Mouse (Mus musculus) embryonic facial prominence, embryonic 13.5 days (tissue): ENCODE measurements at regions not wholly inside any gene's neighbourhood (a gene's known extent, or its start where the extent isn't known, plus 50 kb on each side); places are given as distances from the start of the nearest gene placed in this dataset.
"Not testable (repeated sequence)": the region's sequence is repeated elsewhere in the genome, so short reads cannot be mapped to it uniquely, and the experiment has no call there.

Experiments used
- ATAC-seq: fragments of 200-750 bp; cut with Nextera tagmentation; 2 replicates; pipeline ENCODE4 v1.8.0; 2017; ENCODE audit warnings: low read depth; ENCODE audit not compliant: insufficient number of reproducible peaks, insufficient read depth, low FRiP score, low TSS enrichment
- H3K27ac ChIP-seq: fragments of 300-500 bp; sonication (generic); 2 replicates; pipeline ENCODE4 v1.5.1; 2015; ENCODE audit warnings: moderate library complexity, mild to moderate bottlenecking, inconsistent platforms
- H3K27me3 ChIP-seq: fragments of 300-500 bp; sonication (generic); 2 replicates; pipeline ENCODE4 v1.6.1; 2015; ENCODE audit warnings: mild to moderate bottlenecking, inconsistent platforms
- H3K36me3 ChIP-seq: fragments of 300-500 bp; sonication (generic); 2 replicates; pipeline ENCODE4 v1.6.1; 2015; ENCODE audit warnings: mild to moderate bottlenecking, inconsistent platforms
- H3K4me1 ChIP-seq: fragments of 300-500 bp; sonication (generic); 2 replicates; pipeline ENCODE4 v1.6.1; 2015; ENCODE audit warnings: inconsistent platforms
- H3K4me2 ChIP-seq: fragments of 300-500 bp; sonication (generic); 2 replicates; pipeline ENCODE4 v1.6.1; 2015; ENCODE audit warnings: moderate library complexity, mild to moderate bottlenecking, inconsistent platforms
- H3K4me3 ChIP-seq: fragments of 300-500 bp; sonication (generic); 2 replicates; pipeline ENCODE4 v1.5.1; 2015; ENCODE audit warnings: mild to moderate bottlenecking, inconsistent platforms
- H3K9ac ChIP-seq: fragments of 300-500 bp; sonication (generic); 2 replicates; pipeline ENCODE4 v1.6.1; 2015; ENCODE audit warnings: mild to moderate bottlenecking, inconsistent platforms
- H3K9me3 ChIP-seq: fragments of 300-500 bp; sonication (generic); 2 replicates; pipeline ENCODE4 v1.6.1; 2016; ENCODE audit warnings: inconsistent platforms
- WGBS: fragments of 180-500 bp; shearing (Covaris S2); methylation state at CpG from one replicate; pipeline ENCODE4 v1.1.7; 2015; ENCODE audit warnings: mixed read lengths; 5-methylcytosine and 5-hydroxymethylcytosine counted together

GRCm38 (mm10) chr10:7390239-7391091 is 83.0 kb downstream of the Ulbp1 start:
- H3K9ac ChIP-seq, result peak overlapping the region; percentile 69
- peak overlapping the region; percentile 97 for H3K4me2 ChIP-seq
- H3K36me3 ChIP-seq, result no peaks in the 10 kb centered on the region
- peaks cover 19% of the 10 kb centered on the region for H3K4me1 ChIP-seq
- H3K27ac ChIP-seq, result no peak overlapping the region
- no peak for ATAC-seq
- WGBS, result 6% methylated on average over 48 of the region's 49 CpGs
- H3K9me3 ChIP-seq, result 0 out of 2 replicates have a peak, but pooled peaks cover 2% of the 10 kb centered on the region
- H3K4me3 ChIP-seq, result peak overlapping the region; percentile 59
- H3K27me3 ChIP-seq, result peaks cover 51% of the 10 kb centered on the region

- H3K27ac ChIP-seq, H3K27me3 ChIP-seq, H3K9ac ChIP-seq, H3K36me3 ChIP-seq, H3K4me1 ChIP-seq, H3K9me3 ChIP-seq, H3K4me3 ChIP-seq, H3K4me2 ChIP-seq, ATAC-seq: not testable (repeated sequence)
- WGBS, result 36% methylated on average over 3 of the region's 3 CpGs
Measured at GRCm38 (mm10) chr10:7358791-7359190, 114.6 kb downstream of the Ulbp1 start.

- 92% methylated on average over 13 of the region's 13 CpGs for WGBS
- H3K27ac ChIP-seq, H3K4me3 ChIP-seq, H3K36me3 ChIP-seq, H3K9ac ChIP-seq, H3K27me3 ChIP-seq, ATAC-seq, H3K9me3 ChIP-seq, H3K4me2 ChIP-seq, H3K4me1 ChIP-seq: not testable (repeated sequence)
Measured at GRCm38 (mm10) chr10:7344290-7344689, 129.1 kb downstream of the Ulbp1 start.

GRCm38 (mm10) chr10:7343736-7344135 is 129.7 kb downstream of the Ulbp1 start:
- H3K9ac ChIP-seq, H3K4me2 ChIP-seq, H3K27ac ChIP-seq, ATAC-seq, H3K27me3 ChIP-seq, H3K9me3 ChIP-seq, H3K4me1 ChIP-seq, H3K36me3 ChIP-seq, H3K4me3 ChIP-seq: not testable (repeated sequence)
- 98% methylated on average over 8 of the region's 8 CpGs for WGBS

- 44% methylated on average over 11 of the region's 11 CpGs for WGBS
Measured at GRCm38 (mm10) chr10:7333077-7333747, 121.2 kb upstream of the Cnksr3 start.

GRCm38 (mm10) chr10:7328262-7328661 is 116.2 kb upstream of the Cnksr3 start:
- no peak overlapping the region for H3K9ac ChIP-seq
- H3K27me3 ChIP-seq, result no peaks in the 10 kb centered on the region
- no peaks in the 10 kb centered on the region for H3K36me3 ChIP-seq
- no peak overlapping the region for H3K4me3 ChIP-seq
- WGBS, result 31% methylated on average over 3 of the region's 3 CpGs
- no peaks in the 10 kb centered on the region for H3K4me1 ChIP-seq
- H3K9me3 ChIP-seq, result no peaks in the 10 kb centered on the region
- no peak for ATAC-seq
- H3K4me2 ChIP-seq, result no peak overlapping the region
- no peak overlapping the region for H3K27ac ChIP-seq

More at GRCm38 (mm10) chr10:7333077-7333747, 121.2 kb upstream of the Cnksr3 start:
- Histone ChIP-seq H3K27ac (no peak overlapping the region), H3K4me2 (no peak overlapping the region), H3K36me3 (no peaks in the 10 kb centered on the region), H3K27me3 (no peaks in the 10 kb centered on the region), H3K4me1 (no peaks in the 10 kb centered on the region), H3K9ac (no peak overlapping the region), H3K9me3 (no peaks in the 10 kb centered on the region), H3K4me3 (no peak overlapping the region)
- ATAC-seq, result no peak

GRCm38 (mm10) chr10:7327046-7327445 is 115.0 kb upstream of the Cnksr3 start:
- not testable (repeated sequence) for ATAC-seq, H3K27ac ChIP-seq, H3K27me3 ChIP-seq, H3K4me2 ChIP-seq, H3K4me3 ChIP-seq, H3K9ac ChIP-seq, H3K36me3 ChIP-seq, H3K9me3 ChIP-seq, H3K4me1 ChIP-seq
- 98% methylated on average over 3 of the region's 3 CpGs for WGBS

GRCm38 (mm10) chr10:7325074-7325473 is 113.0 kb upstream of the Cnksr3 start:
- H3K27me3 ChIP-seq, result no peaks in the 10 kb centered on the region
- 70% methylated on average over 4 of the region's 4 CpGs for WGBS
- no peak overlapping the region for H3K4me2 ChIP-seq
- no peaks in the 10 kb centered on the region for H3K9me3 ChIP-seq
- no peak for ATAC-seq
- H3K4me1 ChIP-seq, result no peaks in the 10 kb centered on the region
- no peaks in the 10 kb centered on the region for H3K36me3 ChIP-seq
- no peak overlapping the region for H3K4me3 ChIP-seq
- H3K27ac ChIP-seq, result no peak overlapping the region
- H3K9ac ChIP-seq, result no peak overlapping the region

- Histone ChIP-seq H3K27me3 (no peaks in the 10 kb centered on the region), H3K9ac (no peak overlapping the region), H3K36me3 (no peaks in the 10 kb centered on the region), H3K4me3 (no peak overlapping the region), H3K9me3 (no peaks in the 10 kb centered on the region), H3K4me1 (no peaks in the 10 kb centered on the region), H3K27ac (no peak overlapping the region), H3K4me2 (no peak overlapping the region)
- no peak for ATAC-seq
- WGBS, result 38% methylated on average over 3 of the region's 3 CpGs
Measured at GRCm38 (mm10) chr10:7323258-7323657, 111.2 kb upstream of the Cnksr3 start.

GRCm38 (mm10) chr10:7309927-7310326 is 97.9 kb upstream of the Cnksr3 start:
- no peaks in the 10 kb centered on the region for H3K27me3 ChIP-seq
- no peak overlapping the region for H3K9ac ChIP-seq
- no peak overlapping the region for H3K4me3 ChIP-seq
- no peaks in the 10 kb centered on the region for H3K9me3 ChIP-seq
- no peaks in the 10 kb centered on the region for H3K4me1 ChIP-seq
- no peak overlapping the region for H3K4me2 ChIP-seq
- WGBS, result 93% methylated on average over 3 of the region's 3 CpGs
- H3K36me3 ChIP-seq, result no peaks in the 10 kb centered on the region
- H3K27ac ChIP-seq, result no peak overlapping the region
- no peak for ATAC-seq

GRCm38 (mm10) chr10:7305881-7306280 is 93.8 kb upstream of the Cnksr3 start:
- H3K36me3 ChIP-seq, H3K4me3 ChIP-seq, H3K9me3 ChIP-seq, H3K4me2 ChIP-seq, H3K9ac ChIP-seq, H3K27me3 ChIP-seq, H3K4me1 ChIP-seq, H3K27ac ChIP-seq, ATAC-seq: not testable (repeated sequence)
- WGBS, result 37% methylated on average over 3 of the region's 3 CpGs

- ATAC-seq, result no peak
- Histone ChIP-seq H3K27ac (no peak overlapping the region), H3K4me3 (no peak overlapping the region), H3K4me1 (no peaks in the 10 kb centered on the region), H3K9ac (no peak overlapping the region), H3K27me3 (no peaks in the 10 kb centered on the region), H3K4me2 (no peak overlapping the region), H3K9me3 (no peaks in the 10 kb centered on the region), H3K36me3 (no peaks in the 10 kb centered on the region)
- WGBS, result 90% methylated on average over 7 of the region's 7 CpGs
Measured at GRCm38 (mm10) chr10:7298377-7298776, 86.3 kb upstream of the Cnksr3 start.
